Mouse (Mus musculus) intestine, postnatal 0 days (tissue): ENCODE data around the gene Msmp. TPM values are rescaled to one million over a fixed set of nuclear protein-coding genes. Genes with fewer than 3 reads are reported as not detected.

Experiments
- ATAC-seq: fragments of 200-750 bp; cut with Nextera tagmentation; 2 replicates; pipeline ENCODE4 v1.8.0; 2017; ENCODE audit warnings: mild to moderate bottlenecking, moderate TSS enrichment, moderate library complexity
- H3K27ac ChIP-seq: fragments of 300-500 bp; sonication (generic); 2 replicates; pipeline ENCODE4 v1.5.1; 2014; ENCODE audit warnings: mild to moderate bottlenecking, low read depth, low read length, moderate library complexity
- H3K27me3 ChIP-seq: fragments of 300-500 bp; sonication (generic); replicated peaks from 2 replicates; pipeline ENCODE4 v1.6.1; 2014; ENCODE audit warnings: low read length, mixed read lengths; ENCODE audit not compliant: control insufficient read depth, insufficient read depth
- H3K36me3 ChIP-seq: fragments of 300-500 bp; sonication (generic); 2 replicates; pipeline ENCODE4 v1.6.1; 2014; ENCODE audit warnings: mild to moderate bottlenecking, moderate library complexity; ENCODE audit not compliant: control insufficient read depth, insufficient read depth
- H3K4me1 ChIP-seq: fragments of 300-500 bp; sonication (generic); replicated peaks from 2 replicates; pipeline ENCODE4 v1.6.1; 2014; ENCODE audit warnings: antibody characterized with exemption, low read length, mixed read lengths; ENCODE audit not compliant: control insufficient read depth, insufficient read depth
- H3K4me2 ChIP-seq: fragments of 300-500 bp; sonication (generic); replicated peaks from 2 replicates; pipeline ENCODE4 v1.6.1; 2014; ENCODE audit warnings: low read depth, mild to moderate bottlenecking, moderate library complexity
- H3K4me3 ChIP-seq: fragments of 300-500 bp; sonication (generic); 2 replicates; pipeline ENCODE4 v1.5.1; 2014; ENCODE audit warnings: low read depth, low read length
- H3K9ac ChIP-seq: fragments of 300-500 bp; sonication (generic); 2 replicates; pipeline ENCODE4 v1.6.1; 2014; ENCODE audit warnings: mild to moderate bottlenecking, low read depth, low read length
- H3K9me3 ChIP-seq: fragments of 300-500 bp; sonication (generic); 2 replicates; pipeline ENCODE4 v1.6.1; 2016; ENCODE audit warnings: mixed run types; ENCODE audit not compliant: control insufficient read depth
- CTCF ChIP-seq: sonication (generic); IDR thresholded peaks from 2 replicates; pipeline ENCODE4 v1.5.1; 2016; ENCODE audit warnings: low read depth, mild to moderate bottlenecking, control low read depth, antibody characterized with exemption, moderate library complexity
- WGBS: fragments of 180-500 bp; shearing (Covaris S2); extraction: QIAGEN DNeasy Blood & Tissue Kit; methylation state at CpG from one replicate; pipeline ENCODE4 v1.1.7; 2014; 5-methylcytosine and 5-hydroxymethylcytosine counted together
- polyA plus RNA-seq: library from polyadenylated mRNA; unstranded; fragments of >200 nt; fragmentation: Nextera tagmentation; extraction: Ambion mirVana; gene quantifications from 2 replicates; pipeline ENCODE4 v1.2.1, GENCODE M21; 2015

Gene Msmp
- polyA plus RNA-seq, 1 experiment from 2014 or later, result not detected

DNA sequence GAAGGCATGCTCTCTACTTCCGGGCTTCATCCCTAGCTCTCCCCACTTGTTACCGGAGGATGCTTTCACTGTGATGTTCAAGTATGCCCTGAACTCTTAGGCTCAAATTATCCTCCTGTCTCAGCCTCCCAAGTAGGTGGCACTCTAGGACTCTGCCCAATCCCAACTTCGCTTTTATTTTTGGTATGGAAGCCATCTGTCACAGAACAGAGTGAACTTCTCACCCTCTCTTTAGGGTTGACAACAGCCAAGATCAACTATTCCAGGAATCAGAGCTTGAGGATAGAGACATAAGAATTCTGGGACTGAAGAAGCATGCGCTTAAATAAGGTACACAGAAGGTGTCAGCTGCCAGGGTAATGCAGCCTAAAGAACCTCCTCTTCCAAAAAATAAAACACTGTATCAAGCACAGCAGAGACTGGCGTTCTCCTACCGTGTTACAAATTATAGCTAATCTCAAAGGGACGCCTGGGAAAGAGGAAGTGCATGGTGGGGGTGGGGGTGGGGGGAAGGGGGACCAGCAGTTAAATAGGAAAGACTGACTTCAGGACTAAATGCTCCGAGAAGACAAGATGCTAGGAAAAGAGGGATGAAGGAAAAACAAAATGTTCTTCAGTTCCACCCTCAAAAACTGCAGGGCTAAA is 6.9 kb downstream of the Msmp start:
- peaks cover 8% of the 10 kb centered on the region; the same call in 1 of the 2 replicates for H3K4me1 ChIP-seq
- no peak overlapping the region for H3K27ac ChIP-seq
- WGBS, result 44% methylated on average over 8 of the region's 8 CpGs
- no peak for TF ChIP-seq CTCF
- H3K27me3 ChIP-seq, result no peaks in the 10 kb centered on the region
- H3K36me3 ChIP-seq, result peaks cover 31% of the 10 kb centered on the region
- no peak overlapping the region for H3K9ac ChIP-seq
- no peak for ATAC-seq
- H3K9me3 ChIP-seq, result no peaks in the 10 kb centered on the region
- peak overlapping the region; percentile 81 for H3K4me3 ChIP-seq
- peak overlapping the region; percentile 93 for H3K4me2 ChIP-seq

DNA sequence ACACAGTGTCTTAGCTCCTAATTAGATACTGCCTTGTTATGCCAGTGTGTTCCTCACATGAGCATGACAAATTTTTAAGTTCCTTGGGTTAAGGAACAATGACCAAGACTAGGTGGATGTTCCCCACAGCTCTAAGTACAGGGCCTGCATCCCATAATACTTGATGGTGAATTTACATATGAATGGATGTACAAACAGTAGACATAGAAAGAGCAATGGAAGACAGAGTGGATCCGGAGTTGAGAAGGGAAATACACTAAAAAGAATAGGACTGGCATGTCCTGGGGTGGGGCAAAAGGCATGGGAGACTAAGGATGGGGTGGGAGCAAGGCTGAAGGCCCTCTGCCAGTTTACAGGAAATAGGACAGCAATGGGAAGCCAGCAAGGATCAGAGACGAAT is 8.9 kb downstream of the Msmp start:
- Histone ChIP-seq H3K27me3 (no peaks in the 10 kb centered on the region), H3K9me3 (no peaks in the 10 kb centered on the region), H3K4me1 (peaks cover 8% of the 10 kb centered on the region; the same call in 1 of the 2 replicates), H3K4me2 (no peak overlapping the region; the same call in 1 of the 2 replicates), H3K36me3 (peaks cover 30% of the 10 kb centered on the region), H3K9ac (peak overlapping the region; percentile 13; the same call in 1 of the 2 replicates), H3K27ac (no peak overlapping the region), H3K4me3 (no peak overlapping the region)
- 66% methylated on average over 2 of the region's 2 CpGs for WGBS
- no peak for TF ChIP-seq CTCF
- no peak for ATAC-seq

DNA sequence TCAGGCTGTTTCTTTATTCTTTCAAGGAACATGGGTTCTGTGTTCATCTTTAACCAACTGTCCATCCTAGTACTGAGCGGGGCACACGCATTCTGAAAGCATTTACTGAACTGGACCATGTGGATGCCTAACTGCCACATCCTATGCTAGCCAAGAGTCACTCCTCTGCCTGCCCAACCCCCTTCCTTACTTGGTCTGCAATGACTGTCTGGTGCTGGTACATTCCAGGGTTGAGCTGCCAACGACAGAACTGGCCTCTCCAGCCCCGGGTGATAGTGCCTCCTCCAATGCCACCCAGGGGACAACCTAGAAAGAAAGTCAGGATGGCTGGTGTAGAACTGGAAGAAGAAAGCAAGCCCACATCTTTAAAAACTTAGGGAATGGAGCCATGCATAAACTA is 10.7 kb downstream of the Msmp start:
- Histone ChIP-seq H3K4me1 (0 out of 2 replicates have a peak, but pooled peaks cover 8% of the 10 kb centered on the region), H3K4me2 (no peak overlapping the region), H3K36me3 (peaks cover 47% of the 10 kb centered on the region), H3K27me3 (no peaks in the 10 kb centered on the region), H3K4me3 (no peak overlapping the region), H3K9ac (no peak overlapping the region), H3K9me3 (no peaks in the 10 kb centered on the region), H3K27ac (no peak overlapping the region)
- TF ChIP-seq CTCF, result no peak
- 93% methylated on average over 4 of the region's 4 CpGs for WGBS
- no peak for ATAC-seq

DNA sequence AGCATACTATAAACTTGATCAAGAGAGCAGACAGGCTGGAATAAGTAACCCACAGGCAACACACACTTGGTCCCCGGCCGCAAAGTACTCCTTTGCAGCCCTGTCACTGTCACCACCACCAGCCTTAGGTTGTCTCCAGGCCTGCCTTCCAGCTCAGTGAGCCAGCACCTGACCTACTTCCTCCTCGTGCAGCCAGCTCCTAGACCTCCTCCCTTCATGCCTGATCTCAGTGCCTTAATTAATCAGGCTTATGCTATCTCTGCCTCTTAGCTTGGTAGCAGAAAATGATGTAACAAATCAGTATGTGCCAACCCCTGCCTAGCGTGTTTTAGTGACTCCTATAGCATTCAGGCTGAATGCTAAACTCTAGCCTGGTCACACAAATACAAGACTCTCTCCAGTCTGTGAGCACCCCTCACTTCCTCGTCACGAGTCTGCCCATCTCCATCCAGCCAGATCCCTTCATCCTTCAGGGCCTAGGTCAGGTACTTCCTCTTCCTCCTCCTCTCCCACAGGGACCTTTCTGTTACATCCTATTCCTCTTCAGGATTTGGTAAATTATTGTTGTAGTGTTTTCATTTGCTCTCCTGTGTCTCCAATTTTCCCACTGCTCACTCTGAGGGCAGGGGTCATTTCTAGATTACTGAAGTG is 12.8 kb downstream of the Msmp start:
- H3K9me3 ChIP-seq, result no peaks in the 10 kb centered on the region
- 84% methylated on average over 6 of the region's 6 CpGs for WGBS
- TF ChIP-seq CTCF, result no peak
- ATAC-seq, result no peak
- H3K4me1 ChIP-seq, result 0 out of 2 replicates have a peak, but pooled peaks cover 8% of the 10 kb centered on the region
- H3K27me3 ChIP-seq, result no peaks in the 10 kb centered on the region
- H3K4me2 ChIP-seq, result no peak overlapping the region
- H3K27ac ChIP-seq, result no peak overlapping the region
- no peak overlapping the region for H3K4me3 ChIP-seq
- H3K36me3 ChIP-seq, result peaks cover 68% of the 10 kb centered on the region
- no peak overlapping the region for H3K9ac ChIP-seq

DNA sequence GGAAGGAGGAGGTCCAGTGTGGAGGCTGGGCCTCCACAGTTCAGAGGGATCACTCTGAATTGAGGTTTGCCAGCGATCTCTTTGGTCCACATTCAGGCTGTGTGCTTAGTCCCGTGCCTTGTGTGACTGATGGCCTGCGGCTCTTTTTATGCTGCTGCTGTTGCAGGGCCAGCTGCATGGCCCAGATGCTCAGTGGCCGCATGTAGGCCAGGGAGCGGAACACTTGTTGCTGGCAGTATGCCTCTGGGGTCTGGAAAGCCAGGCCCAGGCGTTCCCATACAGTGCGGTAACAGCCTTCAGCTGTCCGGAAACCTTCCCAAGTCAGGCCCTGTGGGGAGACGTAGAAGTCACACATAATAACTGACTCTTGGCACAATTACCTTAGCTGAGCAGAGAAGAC is 17.2 kb downstream of the Msmp start:
- H3K27me3 ChIP-seq, result no peaks in the 10 kb centered on the region
- ATAC-seq, result no peak
- no peaks in the 10 kb centered on the region for H3K9me3 ChIP-seq
- no peak overlapping the region for H3K4me2 ChIP-seq
- 0 out of 2 replicates have a peak overlapping the region, but pooled peaks have one; percentile 1 for H3K27ac ChIP-seq
- H3K4me1 ChIP-seq, result no peaks in the 10 kb centered on the region
- WGBS, result 92% methylated on average over 9 of the region's 9 CpGs
- no peak overlapping the region for H3K9ac ChIP-seq
- TF ChIP-seq CTCF, result no peak
- no peak overlapping the region for H3K4me3 ChIP-seq
- peaks cover 74% of the 10 kb centered on the region for H3K36me3 ChIP-seq

DNA sequence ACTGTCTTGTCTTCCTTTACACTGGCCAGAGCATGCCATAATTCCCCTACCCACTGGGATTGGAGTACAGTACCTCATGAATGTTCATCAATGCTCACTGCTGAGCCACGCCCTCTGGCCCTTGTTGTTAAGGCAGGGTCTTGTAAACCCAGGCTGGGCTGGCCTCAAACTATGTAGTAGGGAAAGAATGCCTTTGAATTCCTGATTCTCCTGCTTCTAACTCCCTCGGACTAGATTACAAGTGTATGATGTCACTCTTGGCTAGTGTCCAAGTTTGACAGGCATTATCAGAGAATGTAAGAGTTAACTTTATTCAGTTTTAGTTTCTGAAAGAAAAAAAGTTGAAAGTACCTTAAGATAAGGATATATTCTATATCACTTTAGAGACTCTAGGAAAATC is 20.1 kb downstream of the Msmp start:
- Histone ChIP-seq H3K9me3 (no peaks in the 10 kb centered on the region), H3K4me1 (no peaks in the 10 kb centered on the region), H3K27ac (no peak overlapping the region), H3K27me3 (no peaks in the 10 kb centered on the region), H3K4me3 (no peak overlapping the region), H3K4me2 (no peak overlapping the region), H3K36me3 (peaks cover 47% of the 10 kb centered on the region), H3K9ac (no peak overlapping the region)
- WGBS, result 33% methylated on average over 2 of the region's 2 CpGs
- no peak for TF ChIP-seq CTCF
- no peak for ATAC-seq
